Mouse (Mus musculus): Measurements from ENCODE around the gene Prss43. TPM values are rescaled to one million over a fixed set of nuclear protein-coding genes. Genes with fewer than 3 reads are reported as not detected.

Gene Prss43
- polyA plus RNA-seq, 1 experiment from 2014 or later = not detected

- H3K9me3 ChIP-seq (replicated peaks) = no peaks in the 10 kb centered on the region
- peaks cover 72% of the 10 kb centered on the region for H3K27me3 ChIP-seq (ENCODE audit: low read depth, poor library complexity, severe bottlenecking)
- H3K4me1 ChIP-seq = peaks cover 24% of the 10 kb centered on the region
- WGBS = under 1% methylated on average over 55 of the region's 57 CpGs
- peak; percentile 70 for DNase-seq (ENCODE audit: low spot score)
- H3K36me3 ChIP-seq = no peaks in the 10 kb centered on the region
- peak within 1 kb of the TSS; percentile 69 for H3K27ac ChIP-seq
- peak within 1 kb of the TSS; percentile 61 for H3K4me3 ChIP-seq
These were observed 53.6 kb downstream of the Prss43 start, which contains the start of gene Tmie for GRCm38 (mm10) chr9:110879998-110880561. Gene Tmie, minus strand, starts transcription at chr9:110880113.

GRCm38 (mm10) chr9:110880772-110881171 is 54.3 kb downstream of the Prss43 start:
- no peaks in the 10 kb centered on the region for H3K36me3 ChIP-seq
- H3K9me3 ChIP-seq (replicated peaks) = no peaks in the 10 kb centered on the region
- peak overlapping the region; percentile 61 for H3K4me3 ChIP-seq
- DNase-seq (ENCODE audit: low spot score) = no peak
- 71% methylated on average over 4 of the region's 4 CpGs for WGBS
- peaks cover 18% of the 10 kb centered on the region for H3K4me1 ChIP-seq
- H3K27ac ChIP-seq = no peak overlapping the region
- H3K27me3 ChIP-seq (ENCODE audit: low read depth, poor library complexity, severe bottlenecking) = peaks cover 74% of the 10 kb centered on the region

Other genes with a start within 250 kb of the Prss43 start
- 52.8 and 60.6 TPM in 2 replicates for gene Nradd, start 202.2 kb upstream of the Prss43 start, polyA plus RNA-seq (2016; fragmentation: Nextera tagmentation; extraction: Ambion mirVana)
- 0.73 and 0.76 TPM in 2 replicates for gene Nbeal2, start 172.5 kb upstream of the Prss43 start, polyA plus RNA-seq (2016; fragmentation: Nextera tagmentation; extraction: Ambion mirVana)
- 164 and 175 TPM in 2 replicates for gene Ccdc12, start 170.2 kb upstream of the Prss43 start, polyA plus RNA-seq (2016; fragmentation: Nextera tagmentation; extraction: Ambion mirVana)
- 1.7 and 3.5 TPM in 2 replicates for gene Myl3, start 84.8 kb upstream of the Prss43 start, polyA plus RNA-seq (2016; fragmentation: Nextera tagmentation; extraction: Ambion mirVana)
- gene Pth1r, start 79.5 kb upstream of the Prss43 start, polyA plus RNA-seq (2016; fragmentation: Nextera tagmentation; extraction: Ambion mirVana) = 36.3 and 49.2 TPM in 2 replicates
- gene Prss42, start 28.5 kb upstream of the Prss43 start, polyA plus RNA-seq (2016; fragmentation: Nextera tagmentation; extraction: Ambion mirVana) = not detected in 2 replicates
- gene Prss44, start 12.7 kb upstream of the Prss43 start, polyA plus RNA-seq (2016; fragmentation: Nextera tagmentation; extraction: Ambion mirVana) = not detected in 2 replicates
- gene Prss45, start 7.9 kb downstream of the Prss43 start, polyA plus RNA-seq (2016; fragmentation: Nextera tagmentation; extraction: Ambion mirVana) = not detected in 2 replicates
- gene Prss46, start 17.8 kb downstream of the Prss43 start, polyA plus RNA-seq (2016; fragmentation: Nextera tagmentation; extraction: Ambion mirVana) = not detected in 2 replicates
- gene Prss50, start 31.3 kb downstream of the Prss43 start, polyA plus RNA-seq (2016; fragmentation: Nextera tagmentation; extraction: Ambion mirVana) = 0.69 and 0.83 TPM in 2 replicates
- gene Als2cl, start 53.2 kb downstream of the Prss43 start, polyA plus RNA-seq (2016; fragmentation: Nextera tagmentation; extraction: Ambion mirVana) = 1.8 and 1.9 TPM in 2 replicates
- gene Tmie, start 53.4 kb downstream of the Prss43 start, polyA plus RNA-seq (2016; fragmentation: Nextera tagmentation; extraction: Ambion mirVana) = 0.09 TPM in 1 of 2 replicates, not detected in the other
- gene Fam240a, start 90.2 kb downstream of the Prss43 start, polyA plus RNA-seq (2016; fragmentation: Nextera tagmentation; extraction: Ambion mirVana) = not detected in 2 replicates
- not detected in 2 replicates for gene Tdgf1, start 119.5 kb downstream of the Prss43 start, polyA plus RNA-seq (2016; fragmentation: Nextera tagmentation; extraction: Ambion mirVana)
- 0.08 and 0.20 TPM in 2 replicates for gene Lrrc2, start 124.9 kb downstream of the Prss43 start, polyA plus RNA-seq (2016; fragmentation: Nextera tagmentation; extraction: Ambion mirVana)
- 0.24 TPM in 1 of 2 replicates, not detected in the other for gene Rtp3, start 163.9 kb downstream of the Prss43 start, polyA plus RNA-seq (2016; fragmentation: Nextera tagmentation; extraction: Ambion mirVana)
- not detected in 2 replicates for gene Ltf, start 192.6 kb downstream of the Prss43 start, polyA plus RNA-seq (2016; fragmentation: Nextera tagmentation; extraction: Ambion mirVana)
- 0.41 and 0.54 TPM in 2 replicates for gene Ccrl2, start 230.8 kb downstream of the Prss43 start, polyA plus RNA-seq (2016; fragmentation: Nextera tagmentation; extraction: Ambion mirVana)

Data from limb, embryonic 10.5 days (tissue).